Mouse (Mus musculus): Measurements from ENCODE around the gene Gm49486.

Gm49486 gene

DNA sequence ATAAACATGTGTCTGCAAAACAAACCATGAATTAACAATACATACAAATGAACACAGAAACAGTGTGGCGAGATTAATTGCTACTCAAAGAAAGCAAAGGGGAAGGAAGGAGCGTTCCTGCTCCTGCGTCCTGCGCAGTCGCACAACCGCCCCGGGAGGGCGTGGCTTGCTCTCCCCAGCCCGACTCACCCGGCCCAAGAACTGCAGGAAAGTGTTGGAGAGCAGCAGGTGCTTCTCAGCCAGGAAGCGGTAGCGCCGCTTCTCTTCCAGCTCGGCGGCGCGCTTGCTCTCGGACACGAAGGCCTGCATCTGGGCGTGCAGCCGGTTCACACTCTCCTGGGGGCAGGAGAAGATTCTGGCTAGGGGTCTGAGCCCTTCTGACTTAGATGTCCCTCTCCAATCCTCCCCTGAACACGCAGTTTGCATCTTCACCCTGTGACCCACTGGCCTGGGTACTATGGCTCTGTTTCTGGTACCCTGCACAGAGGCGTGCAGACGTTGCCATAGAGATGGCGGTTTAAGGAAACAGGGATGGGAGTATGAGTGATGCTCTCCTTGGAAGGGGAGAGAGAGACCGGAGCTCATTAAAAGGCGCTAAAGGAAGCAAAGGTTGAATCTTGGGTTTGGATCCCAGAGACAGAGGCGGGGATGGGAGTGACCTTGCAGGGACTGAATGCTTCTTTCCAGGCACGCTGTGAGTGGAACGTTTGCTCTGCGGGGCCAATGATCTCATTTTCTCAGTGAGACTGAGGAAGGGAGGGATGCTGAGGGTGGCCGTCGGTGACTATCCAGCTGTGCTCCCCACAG lies 41.3 kb downstream of the Gm49486 start:
- DNase-seq (ENCODE audit: low spot score): peak; percentile 84

DNA sequence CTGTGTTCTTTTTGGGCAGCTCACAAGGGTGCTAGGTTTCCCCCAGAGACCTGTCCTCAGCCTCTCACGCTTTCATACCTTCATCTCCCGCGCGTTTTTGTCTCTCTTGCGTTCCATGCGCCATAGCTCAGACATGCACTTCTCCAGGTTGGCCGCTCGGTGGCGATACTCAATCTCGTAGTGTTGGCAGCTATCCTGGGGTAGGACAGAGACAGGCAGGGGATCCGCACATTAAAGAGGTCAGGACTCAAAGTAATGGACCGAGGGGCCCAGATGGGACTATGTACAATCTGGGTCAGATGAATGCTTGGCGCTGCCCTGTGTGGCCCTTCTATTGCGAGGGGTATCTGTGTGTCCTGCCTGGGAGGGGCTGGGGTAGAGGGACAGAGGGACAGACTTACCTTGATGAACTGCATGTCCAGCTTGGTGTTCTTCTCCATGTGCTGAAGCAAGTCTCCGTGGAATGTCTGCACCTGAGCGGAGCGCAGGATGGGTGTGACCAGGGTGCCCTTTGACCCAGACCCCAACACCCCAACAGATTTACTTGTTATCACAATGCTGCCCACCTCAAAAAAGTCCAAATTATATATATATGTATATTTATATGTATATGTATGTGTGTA lies 42.0 kb downstream of the Gm49486 start:
- DNase-seq (ENCODE audit: low spot score): peak; percentile 84

DNA sequence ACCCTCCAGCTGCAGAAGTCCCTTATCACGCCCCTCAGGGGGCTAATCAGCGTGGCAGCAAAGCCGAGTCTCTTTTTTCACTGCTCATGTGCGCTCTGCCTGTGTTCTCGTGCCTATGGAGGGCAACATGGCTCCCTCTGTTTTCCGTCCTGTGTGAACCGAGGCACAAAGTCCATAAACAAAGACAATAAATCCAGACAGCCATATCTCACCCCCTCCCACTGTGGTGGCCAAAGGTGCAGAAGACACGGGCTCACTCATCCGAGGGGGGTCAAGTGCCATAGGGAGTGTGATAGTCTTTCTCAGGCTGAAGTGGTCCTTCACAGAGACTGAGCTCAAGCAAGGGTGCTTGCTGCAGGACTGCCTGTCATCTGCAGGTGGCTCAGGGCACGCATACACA lies 43.8 kb downstream of the Gm49486 start:
- DNase-seq (ENCODE audit: low spot score): no peak

DNA sequence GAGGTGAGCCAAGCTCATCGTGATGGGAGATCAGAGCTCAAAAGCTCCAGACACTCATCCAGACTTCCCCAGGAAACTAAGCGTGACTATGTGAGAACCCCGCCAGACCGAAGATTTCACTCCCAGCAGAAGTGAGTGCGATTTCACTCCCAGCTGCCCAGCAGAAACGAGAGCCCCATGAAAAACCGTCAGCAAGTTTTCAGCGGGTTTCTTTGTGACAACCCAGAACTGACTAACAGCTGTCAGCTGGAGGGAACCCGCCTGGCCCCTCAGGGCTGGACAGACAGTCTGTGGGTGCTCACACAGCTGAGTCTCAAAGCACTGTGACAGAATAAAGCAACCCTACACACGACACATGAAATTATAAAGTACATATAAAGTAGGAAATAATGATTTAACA lies 48.5 kb downstream of the Gm49486 start:
- no peak for DNase-seq (ENCODE audit: low spot score)

DNA sequence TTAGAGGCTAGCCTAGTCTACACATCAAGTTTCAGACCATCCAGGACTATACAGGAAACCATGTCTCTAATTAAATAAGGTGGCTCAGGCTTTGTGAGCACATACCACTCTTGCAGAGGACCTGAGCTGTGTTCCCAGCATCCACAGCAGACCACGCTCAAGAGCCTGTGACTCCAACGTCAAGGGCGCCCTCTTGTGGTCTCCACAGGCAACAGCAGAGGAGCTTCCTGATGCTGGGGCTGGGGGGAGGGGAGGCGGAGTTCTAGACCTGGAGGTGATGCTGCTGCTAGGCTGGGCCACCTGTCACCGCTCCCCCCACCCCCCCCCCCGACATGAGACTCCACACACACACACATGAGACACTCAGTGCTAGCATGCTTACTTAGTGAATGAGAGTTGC lies 51.0 kb downstream of the Gm49486 start:
- peak; percentile 50 for DNase-seq (ENCODE audit: low spot score)

DNA sequence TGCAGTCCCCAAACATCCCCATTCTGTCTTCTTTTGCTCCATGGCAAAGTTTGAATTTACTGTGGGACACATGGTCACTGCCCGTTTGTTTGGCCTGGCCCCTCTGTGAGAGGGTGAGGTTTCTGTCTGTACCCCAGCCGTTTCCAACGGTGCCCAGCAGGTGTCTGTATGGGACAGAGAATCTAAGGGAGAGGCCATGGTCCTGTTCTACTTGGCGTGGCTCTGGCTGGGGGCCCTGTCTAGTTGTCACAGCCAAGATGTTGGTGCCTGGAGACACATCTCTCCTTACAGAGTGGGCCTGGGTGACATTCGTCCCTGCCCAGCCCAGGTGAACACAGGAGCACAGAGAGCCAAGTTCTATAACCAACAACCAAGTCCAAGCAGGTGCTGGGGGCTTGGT lies 51.7 kb downstream of the Gm49486 start:
- no peak for DNase-seq (ENCODE audit: low spot score)

DNA sequence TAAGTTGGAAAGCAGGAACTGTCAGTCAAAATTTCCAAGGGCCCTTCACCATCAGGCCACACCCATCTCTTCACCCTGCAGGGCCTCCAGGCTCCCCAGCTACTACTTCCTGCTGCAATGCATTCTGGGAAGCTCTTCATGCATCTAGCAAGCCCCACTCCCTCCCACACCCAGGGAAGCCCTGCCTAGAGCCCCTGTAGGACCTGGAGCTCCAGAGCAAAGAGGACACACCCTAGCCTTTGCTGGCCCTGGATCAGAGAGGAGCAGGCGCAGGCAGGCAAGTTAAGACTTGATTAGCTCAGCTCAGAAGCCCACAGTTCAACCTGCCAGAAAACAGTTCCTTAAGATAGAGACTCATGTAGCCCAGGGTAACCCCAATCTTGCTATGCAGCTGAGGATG lies 52.2 kb downstream of the Gm49486 start:
- peak; percentile 14 for DNase-seq (ENCODE audit: low spot score)

DNA sequence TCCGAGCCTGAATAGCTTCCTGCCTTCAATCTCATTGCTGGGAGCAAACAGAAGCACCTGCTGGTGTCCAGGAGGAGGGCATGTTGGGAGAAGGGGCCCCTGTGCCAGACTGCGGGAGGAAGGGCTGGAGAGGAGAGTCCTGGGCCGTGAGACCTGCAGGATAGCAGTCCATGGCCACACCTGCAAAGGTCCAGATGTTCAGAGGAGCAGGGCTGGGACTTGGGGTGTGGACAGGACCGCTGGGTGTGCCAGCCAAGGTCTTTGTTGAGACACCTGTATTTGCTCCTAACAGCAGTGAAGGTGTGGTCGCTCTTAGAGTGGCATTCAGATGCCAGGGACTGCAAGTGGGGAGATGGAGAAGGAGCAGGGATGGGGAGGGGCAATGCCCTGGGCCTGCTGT lies 53.2 kb downstream of the Gm49486 start:
- no peak for DNase-seq (ENCODE audit: low spot score)

DNA sequence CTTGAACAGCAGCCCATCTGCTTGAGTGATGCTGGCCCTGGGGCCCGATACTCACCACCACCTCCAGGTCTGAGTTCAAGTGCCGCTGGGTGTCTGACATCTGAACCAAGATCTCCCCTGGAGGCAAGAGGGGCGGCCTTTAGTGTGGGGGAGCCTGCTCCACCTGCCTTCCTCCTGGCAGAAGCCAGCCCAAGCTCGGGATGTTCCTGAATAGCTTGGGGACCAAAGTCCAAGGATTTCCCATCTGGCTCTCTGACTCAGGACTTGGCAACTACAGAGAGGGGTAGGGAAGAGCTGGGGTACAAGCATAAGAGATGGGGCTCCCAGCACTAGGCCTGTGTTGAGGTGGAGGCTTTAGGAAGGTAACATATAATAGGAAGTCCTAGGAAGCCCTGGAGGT lies 54.2 kb downstream of the Gm49486 start:
- no peak for DNase-seq (ENCODE audit: low spot score)

DNA sequence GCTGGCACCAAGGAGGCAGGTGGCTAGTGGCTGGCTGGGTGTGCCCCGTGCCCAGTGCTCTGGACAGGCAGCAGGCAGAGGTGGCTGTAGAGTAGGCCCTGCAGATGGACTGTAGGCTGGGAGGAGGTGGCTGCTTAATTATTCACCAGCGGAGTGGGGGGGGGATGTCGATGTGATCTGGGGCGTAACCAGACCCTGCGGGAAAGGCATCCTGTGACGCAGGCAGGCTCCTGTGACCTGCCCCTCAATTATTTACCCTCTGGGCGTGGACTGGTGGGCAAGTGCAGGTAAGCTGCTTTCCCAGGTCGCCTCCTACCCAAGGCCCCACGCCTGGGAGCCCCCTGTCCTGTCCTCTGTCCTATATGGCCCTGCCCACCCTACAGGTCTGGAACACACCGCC lies 56.2 kb downstream of the Gm49486 start, which contains the start of gene Baiap2l2:
Gene Baiap2l2, minus strand, starts transcription at position 139 of the 400 bp plus-strand sequence.
- DNase-seq (ENCODE audit: low spot score): no peak

DNA sequence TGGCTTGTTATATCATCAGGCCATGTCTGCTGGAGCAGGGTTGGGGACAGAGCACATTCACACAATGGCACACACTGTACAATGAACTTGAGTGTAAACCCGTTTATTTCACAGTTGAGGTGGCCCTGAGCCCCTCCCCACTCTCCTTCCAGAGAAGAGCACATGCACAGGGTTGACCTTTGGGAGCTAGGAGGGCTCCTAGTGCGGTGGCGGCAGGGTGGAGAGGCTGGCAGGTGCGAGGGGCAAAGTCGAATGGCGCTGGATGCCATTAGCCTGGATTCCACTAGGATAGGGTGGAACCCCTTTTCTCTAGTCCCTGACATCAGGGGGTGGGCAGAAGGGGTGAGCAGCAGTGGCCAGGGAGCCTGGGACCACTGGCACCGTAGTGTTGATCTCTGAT lies 57.0 kb downstream of the Gm49486 start:
- DNase-seq (ENCODE audit: low spot score): no peak

DNA sequence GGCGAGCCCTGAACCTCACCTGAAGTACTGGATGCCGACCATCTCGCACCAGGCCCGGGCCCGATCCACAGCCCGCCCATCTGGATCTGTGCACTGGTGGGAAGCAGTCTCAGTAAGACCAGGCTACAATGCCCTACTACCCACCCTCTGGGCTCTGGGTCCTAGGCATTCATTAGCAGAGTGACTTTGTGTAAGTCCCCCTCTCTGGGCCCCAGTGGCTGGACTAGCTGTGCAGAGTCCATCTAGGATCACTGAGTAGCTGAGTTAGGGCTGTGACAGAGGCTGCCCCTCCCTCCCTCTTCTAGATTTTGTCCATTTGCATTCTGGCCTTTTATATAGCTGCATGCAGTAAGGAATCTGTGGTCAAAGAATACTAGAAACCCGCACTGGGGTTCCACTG lies 57.9 kb downstream of the Gm49486 start:
- DNase-seq (ENCODE audit: low spot score): no peak

DNA sequence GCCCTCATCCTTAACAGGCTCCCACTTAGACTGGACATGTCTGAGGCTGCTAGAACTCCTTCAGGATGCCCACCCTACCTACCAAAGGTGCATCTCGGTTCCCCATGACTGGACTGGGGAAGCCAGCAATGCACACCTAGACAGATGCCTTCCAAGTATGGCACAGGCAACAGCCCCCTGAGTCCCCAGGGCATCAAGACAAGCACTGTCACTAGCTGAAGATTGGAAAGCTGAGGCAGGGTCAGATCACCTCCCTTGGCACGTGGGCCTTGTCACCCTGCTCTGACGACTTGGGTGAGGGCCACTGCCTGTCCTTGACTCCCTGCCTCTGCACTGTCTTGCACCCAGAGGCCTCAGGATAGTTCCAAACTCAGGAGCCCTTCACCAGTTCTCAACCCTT lies 59.2 kb downstream of the Gm49486 start:
- no peak for DNase-seq (ENCODE audit: low spot score)

DNA sequence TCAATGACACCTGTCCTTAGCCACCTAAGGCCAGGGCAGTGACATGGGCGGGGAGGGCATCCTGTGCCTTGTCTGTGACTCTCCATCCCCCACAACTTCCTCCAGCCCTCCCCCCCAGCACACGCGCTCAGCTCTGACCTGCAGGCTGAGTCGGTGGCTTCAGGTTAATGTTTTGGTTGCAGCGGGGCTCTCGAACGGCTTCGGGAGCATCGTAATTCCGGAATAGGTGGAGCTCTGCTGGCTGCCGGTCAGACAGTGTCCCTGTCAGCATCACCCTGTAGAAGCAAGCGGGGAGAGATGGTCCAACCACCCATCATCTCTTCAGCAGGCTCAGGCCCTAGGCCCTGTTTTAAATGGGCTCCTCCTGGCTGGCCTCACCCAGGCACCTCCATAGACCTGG lies 60.2 kb downstream of the Gm49486 start:
- DNase-seq (ENCODE audit: low spot score): no peak

DNA sequence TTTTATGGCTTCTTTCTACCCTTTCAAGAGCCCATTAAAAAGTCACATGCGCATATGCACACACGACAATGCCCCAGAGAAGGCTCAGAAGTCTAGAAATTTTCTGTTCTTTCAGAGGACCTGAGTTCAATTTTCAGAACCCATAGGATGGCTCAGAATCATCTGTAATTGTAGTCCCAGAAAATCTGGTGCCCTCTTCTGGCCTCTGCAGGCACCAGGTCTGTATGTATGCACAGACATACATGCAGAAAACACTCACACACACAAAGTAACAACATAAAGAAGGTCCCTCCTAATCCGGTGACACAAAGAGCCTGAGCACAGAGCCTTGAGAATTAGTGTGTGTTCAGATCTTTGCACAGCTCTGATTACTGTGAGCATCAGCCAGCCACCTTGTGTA lies 61.1 kb downstream of the Gm49486 start:
- no peak for DNase-seq (ENCODE audit: low spot score)

DNA sequence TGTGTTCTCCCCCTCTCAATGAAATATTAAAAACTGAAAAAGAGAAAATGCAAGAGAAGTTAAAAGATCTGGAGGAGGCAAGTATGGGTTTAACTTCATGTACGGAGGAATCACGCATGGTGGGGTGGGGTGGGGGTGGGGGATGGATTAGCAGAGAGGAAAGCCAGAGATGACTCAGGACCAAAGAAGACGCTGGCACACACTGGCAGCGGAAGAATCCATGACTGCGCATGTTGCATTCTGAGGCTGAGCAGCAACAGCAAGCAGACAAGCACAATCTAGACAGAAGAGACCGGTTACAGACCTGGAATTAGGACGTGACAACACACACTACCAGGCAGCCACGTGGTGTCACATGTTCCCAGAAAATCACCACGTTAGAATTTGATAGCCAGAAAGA lies 63.6 kb downstream of the Gm49486 start:
- DNase-seq (ENCODE audit: low spot score): no peak

DNA sequence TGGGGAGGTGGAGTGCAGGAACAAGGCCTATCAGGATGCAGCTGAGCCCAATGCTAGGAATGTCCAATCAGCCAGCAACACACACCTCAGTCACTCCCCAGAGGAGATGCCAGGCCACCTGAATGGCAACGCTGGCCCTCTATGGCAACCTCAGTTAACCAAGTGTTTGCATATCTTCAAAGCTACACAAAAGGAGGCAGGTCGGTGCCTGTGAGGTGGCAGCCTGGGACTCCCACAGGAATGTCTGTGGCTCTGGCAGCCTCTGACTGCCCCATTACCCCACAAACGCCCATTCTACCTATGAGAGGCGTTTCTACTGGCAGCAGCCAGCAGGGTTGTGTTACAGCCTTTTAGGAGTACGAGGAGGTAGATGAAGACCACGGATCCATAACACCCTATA lies 69.4 kb downstream of the Gm49486 start:
- no peak for DNase-seq (ENCODE audit: low spot score)

DNA sequence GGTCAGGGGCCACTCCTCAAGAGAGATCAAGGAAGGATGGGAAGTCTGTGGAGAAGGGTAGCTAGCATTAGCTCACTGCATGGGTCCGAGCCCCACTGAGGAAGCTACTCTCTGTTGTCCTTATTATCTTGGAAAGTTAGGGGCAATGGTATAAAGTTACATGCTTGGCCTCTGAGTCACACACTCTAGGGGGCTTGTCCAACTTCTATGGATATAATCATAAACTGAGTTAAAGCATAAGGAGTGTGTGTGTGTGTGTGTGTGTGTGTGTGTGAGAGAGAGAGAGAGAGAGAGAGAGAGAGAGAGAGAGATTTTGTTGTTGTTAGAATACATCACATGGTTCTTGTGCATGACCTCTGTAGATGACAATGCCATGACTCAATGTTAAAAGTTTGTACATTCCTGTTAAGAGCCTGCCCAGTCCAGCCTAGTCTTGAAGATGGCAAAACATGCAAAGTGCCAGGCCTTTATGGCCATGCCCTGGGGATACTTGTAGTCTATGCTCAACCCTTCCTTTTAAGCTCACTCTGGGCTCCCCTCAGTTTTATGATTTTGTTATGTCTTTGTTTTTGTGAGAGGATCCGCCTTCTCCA lies 70.5 kb downstream of the Gm49486 start:
- no peak for DNase-seq (ENCODE audit: low spot score)

DNA sequence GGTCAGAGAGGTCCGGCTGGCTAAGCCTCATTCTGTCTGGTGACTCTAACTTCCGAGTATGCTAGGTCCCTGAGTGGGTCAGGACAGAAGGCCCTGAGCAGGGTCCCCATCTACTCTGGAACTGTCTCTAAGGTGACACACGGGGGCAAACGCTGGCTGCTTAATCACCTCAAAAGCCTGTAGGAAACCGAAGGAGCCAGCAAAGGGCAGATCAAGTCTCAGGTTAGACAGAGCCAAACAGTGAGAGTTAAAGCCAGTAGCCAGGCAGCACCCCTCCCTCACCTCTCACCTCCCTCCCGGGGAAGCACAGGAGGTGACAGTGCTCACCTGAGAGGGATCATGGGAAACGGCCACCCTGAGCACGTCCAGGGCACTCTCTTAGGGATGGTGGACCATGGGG lies 74.5 kb downstream of the Gm49486 start:
- no peak for DNase-seq (ENCODE audit: low spot score)

DNA sequence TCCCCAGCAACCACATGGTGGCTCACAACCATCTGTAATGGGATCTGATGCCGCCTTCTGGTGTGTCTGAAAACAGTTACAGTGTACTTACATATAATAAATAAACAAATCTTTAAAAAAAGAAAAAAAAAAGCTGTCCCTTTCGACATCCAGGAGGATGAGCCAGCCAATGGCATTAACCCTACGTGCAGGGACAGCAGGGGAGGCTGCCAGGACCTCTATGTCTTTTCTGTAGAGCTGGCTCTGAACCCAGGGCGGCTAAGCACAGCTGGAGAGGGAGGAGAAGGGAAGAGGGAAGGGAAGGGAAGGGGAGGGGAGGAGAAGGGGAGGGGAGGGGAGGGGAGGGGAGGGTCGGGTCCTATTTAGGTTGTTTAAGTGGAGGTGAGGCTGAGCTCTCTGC lies 75.6 kb downstream of the Gm49486 start:
- DNase-seq (ENCODE audit: low spot score): no peak

DNA sequence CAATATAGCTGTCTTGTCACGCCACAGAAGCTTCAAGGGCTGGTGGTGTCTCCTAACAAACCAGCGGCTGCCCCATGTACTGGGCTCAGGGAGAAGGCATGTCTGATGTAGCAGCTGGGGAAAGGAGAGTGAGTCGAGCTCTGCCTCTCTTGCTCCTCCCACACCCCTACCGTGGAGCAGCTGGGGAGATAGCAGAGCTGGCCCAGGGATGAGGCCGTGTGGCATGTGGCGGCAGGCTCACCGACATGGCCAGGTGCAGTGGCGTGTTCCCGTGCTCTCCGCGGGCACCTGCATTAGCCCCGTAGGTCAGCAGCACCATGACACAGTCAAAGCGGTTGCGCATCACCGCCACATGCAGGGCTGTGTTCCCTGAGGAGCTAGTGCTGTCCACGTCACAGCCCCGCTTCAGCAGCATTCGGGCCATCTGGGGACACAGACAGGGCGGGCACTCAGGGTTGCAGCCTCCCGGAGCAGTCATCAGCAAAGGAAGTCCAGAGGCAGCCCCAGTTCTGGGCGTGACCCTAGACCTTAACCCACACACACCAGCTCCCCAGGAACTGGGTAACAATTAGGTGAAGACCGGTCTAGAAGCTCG lies 76.9 kb downstream of the Gm49486 start:
- no peak for DNase-seq (ENCODE audit: low spot score)
